ENCODE assay signal across 7 mouse cellular contexts in genomic region chr5:149005701-149006361, GRCm38 (mm10). TPM values are rescaled to one million over a fixed set of nuclear protein-coding genes. Genes with fewer than 3 reads are reported as not detected.
A peak's percentile ranks its signal among the peaks of the same experiment; 100 is the strongest.
DNase-seq lines count a peak whose midpoint lies in the region; ATAC-seq lines count a peak whose summit lies in the region.

No protein-coding gene starts in this region.

- ATAC-seq in lung, embryonic 16.5 days (ENCODE audit: low read depth), result no peak
- no peak for ATAC-seq in kidney, embryonic 16.5 days (ENCODE audit: low FRiP score, low TSS enrichment)
- no peak for ATAC-seq in neural tube, embryonic 13.5 days (ENCODE audit: low read depth)

- peak overlapping the region; percentile 66 for H3K4me2 ChIP-seq in lung, embryonic 16.5 days (ENCODE audit: low read depth, low read length)
- peak overlapping the region; percentile 70 for H3K4me2 ChIP-seq in kidney, embryonic 16.5 days (replicated peaks; ENCODE audit: low read depth, low read length)
- peak overlapping the region; percentile 56 for H3K4me2 ChIP-seq in neural tube, embryonic 13.5 days

- no peak overlapping the region for H3K27ac ChIP-seq in lung, embryonic 16.5 days (ENCODE audit: low read length)
- peak overlapping the region; percentile 83 for H3K27ac ChIP-seq in forebrain, embryonic 10.5 days
- peak overlapping the region; percentile 84 for H3K27ac ChIP-seq in kidney, embryonic 16.5 days (ENCODE audit: low read length)
- H3K27ac ChIP-seq in neural tube, embryonic 13.5 days (replicated peaks), result peak overlapping the region; percentile 67

- H3K4me3 ChIP-seq in lung, embryonic 16.5 days (ENCODE audit: low read length), result peak overlapping the region; percentile 35; the same call in 1 of the 2 replicates
- 0 out of 2 replicates have a peak overlapping the region, but pooled peaks have one; percentile 34 for H3K4me3 ChIP-seq in forebrain, embryonic 10.5 days
- H3K4me3 ChIP-seq in kidney, embryonic 16.5 days (ENCODE audit: low read length), result peak overlapping the region; percentile 39
- peak overlapping the region; percentile 27 for H3K4me3 ChIP-seq in neural tube, embryonic 13.5 days

- intact Hi-C loops in left cerebral cortex, postnatal 14 days (cut with DNase I), result loop anchor here (2.0 kb wide), 1 partner anchor 45 kb away; no protein-coding TSS in a partner anchor

- no peaks in the 10 kb centered on the region for H3K36me3 ChIP-seq in lung, embryonic 16.5 days (ENCODE audit: control insufficient read depth, insufficient read depth, low read length)
- no peaks in the 10 kb centered on the region for H3K36me3 ChIP-seq in forebrain, embryonic 10.5 days (replicated peaks)
- no peaks in the 10 kb centered on the region for H3K36me3 ChIP-seq in kidney, embryonic 16.5 days (ENCODE audit: insufficient read depth, low read length)
- H3K36me3 ChIP-seq in neural tube, embryonic 13.5 days, result no peaks in the 10 kb centered on the region

- H3K27me3 ChIP-seq in lung, embryonic 16.5 days (ENCODE audit: control insufficient read depth, insufficient read depth, low read depth, low read length), result no peaks in the 10 kb centered on the region
- H3K27me3 ChIP-seq in forebrain, embryonic 10.5 days (ENCODE audit: poor library complexity, severe bottlenecking), result peaks cover 7% of the 10 kb centered on the region; the same call in 1 of the 2 replicates
- H3K27me3 ChIP-seq in kidney, embryonic 16.5 days (ENCODE audit: insufficient read depth, low read length), result no peaks in the 10 kb centered on the region
- no peaks in the 10 kb centered on the region for H3K27me3 ChIP-seq in neural tube, embryonic 13.5 days

- DNase-seq in lung, adult 18-20 months, result no peak
- no peak for DNase-seq in forebrain, embryonic 10.5 days (ENCODE audit: extremely low spot score, low spot score)
- DNase-seq in layer of hippocampus, postnatal 14 days (ENCODE audit: low spot score in 2 of 2), result no peak
- no peak for DNase-seq in left cerebral cortex, postnatal 14 days (ENCODE audit: low spot score in 2 of 2)

- WGBS in lung, embryonic 16.5 days, result 51% methylated on average over 9 of the region's 9 CpGs
- 72% methylated on average over 9 of the region's 9 CpGs for WGBS in forebrain, embryonic 10.5 days
- WGBS in kidney, embryonic 16.5 days, result 48% methylated on average over 9 of the region's 9 CpGs
- 62% methylated on average over 9 of the region's 9 CpGs for WGBS in neural tube, embryonic 13.5 days

- peaks cover 11% of the 10 kb centered on the region; the same call in 1 of the 2 replicates for H3K4me1 ChIP-seq in lung, embryonic 16.5 days (replicated peaks; ENCODE audit: control insufficient read depth, insufficient read depth, low read length)
- peaks cover 41% of the 10 kb centered on the region for H3K4me1 ChIP-seq in forebrain, embryonic 10.5 days
- H3K4me1 ChIP-seq in kidney, embryonic 16.5 days (ENCODE audit: insufficient read depth, low read length), result peaks cover 44% of the 10 kb centered on the region
- H3K4me1 ChIP-seq in neural tube, embryonic 13.5 days (replicated peaks), result peaks cover 32% of the 10 kb centered on the region

- H3K9ac ChIP-seq in lung, embryonic 16.5 days (ENCODE audit: low read length), result peak overlapping the region; percentile 49
- H3K9ac ChIP-seq in kidney, embryonic 16.5 days (replicated peaks; ENCODE audit: low read length), result peak overlapping the region; percentile 65
- H3K9ac ChIP-seq in neural tube, embryonic 13.5 days, result peak overlapping the region; percentile 59

- H3K9me3 ChIP-seq in lung, embryonic 16.5 days (ENCODE audit: control insufficient read depth, low read length), result no peaks in the 10 kb centered on the region
- no peaks in the 10 kb centered on the region for H3K9me3 ChIP-seq in forebrain, embryonic 10.5 days
- peaks cover 3% of the 10 kb centered on the region; the same call in 1 of the 2 replicates for H3K9me3 ChIP-seq in kidney, embryonic 16.5 days (ENCODE audit: low read length)
- no peaks in the 10 kb centered on the region for H3K9me3 ChIP-seq in neural tube, embryonic 13.5 days

RNA-seq across cellular contexts. Expression of gene Gm42791, which starts 10.9 kb away (rescaled TPM):
- 0.94 and 1.3 TPM in 2 replicates for polyA plus RNA-seq in lung, embryonic 16.5 days (2015; fragmentation: Nextera tagmentation; extraction: Ambion mirVana)
- polyA plus RNA-seq in forebrain, embryonic 10.5 days (2016; fragmentation: Nextera tagmentation; extraction: Ambion mirVana), result 1.2 and 2.5 TPM in 2 replicates
- polyA plus RNA-seq in kidney, embryonic 16.5 days (2015; fragmentation: Nextera tagmentation; extraction: Ambion mirVana), result 0.42 TPM in 1 of 2 replicates, not detected in the other
- 0.74 and 4.3 TPM in 2 replicates for polyA plus RNA-seq in neural tube, embryonic 13.5 days (2015; fragmentation: Nextera tagmentation; extraction: Ambion mirVana)
- total RNA-seq in layer of hippocampus, postnatal 14 days (2021), result 10 to 100 TPM; 15.2 to 18.0 TPM
- 10 to 100 TPM; 16.6 to 17.8 TPM for total RNA-seq in left cerebral cortex, postnatal 14 days (2021)
